Mouse (Mus musculus) forebrain, embryonic 12.5 days (tissue): Measurements from ENCODE around the gene Iqcf4. TPM values are rescaled to one million over a fixed set of nuclear protein-coding genes. Genes with fewer than 3 reads are reported as not detected.

Experiments
- ATAC-seq: fragments of 200-750 bp; cut with Nextera tagmentation; 2 replicates; pipeline ENCODE4 v1.8.0; 2017; ENCODE audit warnings: moderate TSS enrichment; ENCODE audit not compliant: low FRiP score
- H3K27ac ChIP-seq: fragments of 300-500 bp; sonication (generic); 2 replicates; pipeline ENCODE4 v1.5.1; 2016; ENCODE audit warnings: mild to moderate bottlenecking
- H3K27me3 ChIP-seq: fragments of 300-500 bp; sonication (generic); 2 replicates; pipeline ENCODE4 v1.6.1; 2016; ENCODE audit warnings: mild to moderate bottlenecking
- H3K36me3 ChIP-seq: fragments of 300-500 bp; sonication (generic); replicated peaks from 2 replicates; pipeline ENCODE4 v1.6.1; 2016; ENCODE audit warnings: mild to moderate bottlenecking
- H3K4me1 ChIP-seq: fragments of 300-500 bp; sonication (generic); 2 replicates; pipeline ENCODE4 v1.6.1; 2016
- H3K4me2 ChIP-seq: fragments of 300-500 bp; sonication (generic); 2 replicates; pipeline ENCODE4 v1.6.1; 2016; ENCODE audit warnings: mild to moderate bottlenecking, moderate library complexity
- H3K4me3 ChIP-seq: fragments of 300-500 bp; sonication (generic); replicated peaks from 2 replicates; pipeline ENCODE4 v1.5.1; 2016; ENCODE audit warnings: mild to moderate bottlenecking
- H3K9ac ChIP-seq: fragments of 300-500 bp; sonication (generic); 2 replicates; pipeline ENCODE4 v1.6.1; 2016; ENCODE audit warnings: mild to moderate bottlenecking
- H3K9me3 ChIP-seq: fragments of 300-500 bp; sonication (generic); 2 replicates; pipeline ENCODE4 v1.6.1; 2016
- WGBS: fragments of 180-500 bp; shearing (Covaris S2); methylation state at CpG from one replicate; pipeline ENCODE4 v1.1.7; 2016; 5-methylcytosine and 5-hydroxymethylcytosine counted together
- polyA plus RNA-seq: library from polyadenylated mRNA; unstranded; fragments of >200 nt; fragmentation: Nextera tagmentation; extraction: Ambion mirVana; gene quantifications from 2 replicates; pipeline ENCODE4 v1.2.1, GENCODE M21; 2016

Iqcf4 gene
- polyA plus RNA-seq, 1 experiment from 2014 or later = not detected

DNA sequence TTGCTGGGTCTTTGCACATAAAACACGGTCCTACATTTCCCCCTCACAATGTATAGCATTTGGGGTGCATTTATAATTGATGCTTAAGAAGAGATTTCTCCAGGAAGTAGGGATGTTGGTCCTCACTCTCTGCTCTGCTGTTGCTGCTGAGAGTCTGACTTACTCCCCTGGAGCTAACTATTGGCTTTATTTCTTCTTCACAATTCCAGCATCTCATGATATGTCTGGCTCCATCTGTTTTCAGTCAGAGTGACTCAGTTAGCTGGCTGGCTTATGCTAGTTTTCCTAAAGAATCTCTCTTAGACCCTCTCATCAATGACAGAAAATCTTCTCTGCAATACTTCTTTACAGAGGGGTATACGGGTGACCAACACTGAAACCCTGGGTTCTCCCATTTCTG lies 5.3 kb upstream of the Iqcf4 start:
- Histone ChIP-seq H3K4me1 (no peaks in the 10 kb centered on the region), H3K27me3 (no peaks in the 10 kb centered on the region), H3K27ac (no peak overlapping the region), H3K4me3 (no peak overlapping the region), H3K9me3 (no peaks in the 10 kb centered on the region), H3K9ac (no peak overlapping the region), H3K36me3 (no peaks in the 10 kb centered on the region), H3K4me2 (no peak overlapping the region)
- 84% methylated on average over 2 of the region's 2 CpGs for WGBS
- no peak for ATAC-seq

DNA sequence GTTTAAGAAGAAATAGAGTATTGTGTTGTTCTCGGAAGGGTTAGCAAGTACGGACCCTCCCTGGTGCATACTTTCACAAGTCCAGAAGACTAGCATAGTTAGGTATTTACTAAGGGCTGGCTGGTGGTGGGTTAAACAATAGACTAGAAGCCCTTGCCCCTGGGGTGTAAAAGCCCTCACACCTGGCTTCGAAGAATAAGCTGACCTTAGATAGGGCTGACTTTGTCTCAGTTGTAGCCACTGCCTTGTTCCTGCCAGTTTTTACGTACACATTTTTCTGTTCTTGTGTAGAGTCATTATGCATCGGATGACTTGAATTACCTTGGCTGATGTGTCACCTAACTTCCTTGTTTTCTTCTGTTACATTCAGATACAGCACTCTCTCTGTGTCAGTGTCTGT lies 2.6 kb upstream of the Iqcf4 start:
- Histone ChIP-seq H3K36me3 (no peaks in the 10 kb centered on the region), H3K9me3 (no peaks in the 10 kb centered on the region), H3K27me3 (no peaks in the 10 kb centered on the region), H3K4me3 (no peak overlapping the region), H3K4me2 (no peak overlapping the region), H3K9ac (no peak overlapping the region), H3K27ac (no peak overlapping the region), H3K4me1 (no peaks in the 10 kb centered on the region)
- ATAC-seq = no peak
- WGBS = 82% methylated on average over 5 of the region's 5 CpGs

DNA sequence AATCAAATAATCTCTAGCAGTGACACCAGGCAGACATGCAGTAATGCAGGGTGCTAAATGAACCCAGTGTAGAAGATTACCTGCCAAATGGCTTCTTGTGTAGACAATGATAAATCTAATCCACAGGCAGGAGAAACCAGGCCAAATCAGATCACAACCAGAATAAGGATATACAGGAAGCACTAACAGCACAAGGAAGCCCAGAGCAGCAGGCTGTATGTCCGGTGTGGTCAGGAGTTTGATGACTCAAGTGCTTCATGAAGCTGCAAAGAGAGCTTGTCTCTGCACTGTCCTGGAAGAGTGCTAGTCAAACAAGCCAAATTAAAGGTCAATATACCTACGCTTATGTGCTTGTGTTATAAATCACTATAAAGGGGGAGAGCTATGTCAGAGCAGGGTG lies 1.4 kb upstream of the Iqcf4 start:
- Histone ChIP-seq H3K9ac (no peak overlapping the region), H3K4me2 (no peak overlapping the region), H3K4me3 (no peak overlapping the region), H3K27ac (no peak overlapping the region), H3K27me3 (no peaks in the 10 kb centered on the region), H3K36me3 (no peaks in the 10 kb centered on the region), H3K9me3 (no peaks in the 10 kb centered on the region), H3K4me1 (no peaks in the 10 kb centered on the region)
- no peak for ATAC-seq
- 88% methylated on average over 2 of the region's 2 CpGs for WGBS

DNA sequence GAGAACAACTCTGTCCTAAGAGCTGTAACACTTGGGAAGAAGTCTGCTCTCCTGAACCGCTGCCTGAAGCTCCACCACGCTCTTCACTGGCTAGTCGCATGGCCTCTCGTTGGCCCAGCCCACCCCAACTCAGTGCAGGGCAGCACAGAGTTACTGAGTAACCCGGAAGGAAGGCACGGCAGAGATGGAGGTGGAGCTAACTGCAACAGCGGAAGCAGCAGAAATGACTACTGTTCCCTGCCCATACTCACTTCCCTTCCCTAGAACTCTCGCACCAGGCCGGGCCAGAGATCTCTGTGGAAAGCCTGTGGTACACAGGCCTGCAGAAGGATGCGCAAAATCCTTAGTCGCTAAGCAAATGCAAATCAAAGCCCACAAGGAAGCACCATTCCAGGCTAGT lies 4.4 kb downstream of the Iqcf4 start:
- 71% methylated on average over 11 of the region's 11 CpGs for WGBS

DNA sequence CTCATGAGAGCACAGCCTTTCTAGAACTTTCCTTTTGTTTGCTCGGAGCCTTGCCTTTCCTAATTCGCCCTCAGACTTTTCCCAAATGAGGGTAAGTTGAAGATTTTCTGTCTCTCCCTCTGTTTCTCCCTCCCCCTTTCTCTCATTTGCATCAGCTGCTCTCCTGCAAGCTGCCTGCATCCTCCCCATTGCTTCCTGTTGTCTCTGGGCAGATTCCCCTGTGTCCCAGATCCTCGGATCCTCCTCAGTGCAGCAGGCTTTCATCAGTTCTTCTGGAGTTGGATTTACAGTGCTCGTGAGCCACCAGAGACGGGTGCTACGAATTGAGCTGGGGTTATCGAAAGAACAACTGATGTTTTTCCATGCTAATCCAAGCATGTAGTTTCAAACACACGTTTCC lies 6.8 kb downstream of the Iqcf4 start:
- Histone ChIP-seq H3K9me3 (no peaks in the 10 kb centered on the region), H3K36me3 (no peaks in the 10 kb centered on the region), H3K9ac (no peak overlapping the region), H3K4me3 (no peak overlapping the region), H3K4me1 (no peaks in the 10 kb centered on the region; the same call in 1 of the 2 replicates), H3K27me3 (no peaks in the 10 kb centered on the region), H3K27ac (no peak overlapping the region), H3K4me2 (no peak overlapping the region)
- 82% methylated on average over 8 of the region's 8 CpGs for WGBS
- ATAC-seq = no peak

More for the DNA sequence above, 4.4 kb downstream of the Iqcf4 start:
- no peaks in the 10 kb centered on the region for H3K36me3 ChIP-seq
- no peak overlapping the region for H3K4me2 ChIP-seq
- H3K27me3 ChIP-seq = no peaks in the 10 kb centered on the region
- H3K4me1 ChIP-seq = no peaks in the 10 kb centered on the region; the same call in 1 of the 2 replicates
- no peak overlapping the region for H3K4me3 ChIP-seq
- no peak overlapping the region for H3K27ac ChIP-seq
- H3K9me3 ChIP-seq = no peaks in the 10 kb centered on the region
- no peak for ATAC-seq
- no peak overlapping the region for H3K9ac ChIP-seq

DNA sequence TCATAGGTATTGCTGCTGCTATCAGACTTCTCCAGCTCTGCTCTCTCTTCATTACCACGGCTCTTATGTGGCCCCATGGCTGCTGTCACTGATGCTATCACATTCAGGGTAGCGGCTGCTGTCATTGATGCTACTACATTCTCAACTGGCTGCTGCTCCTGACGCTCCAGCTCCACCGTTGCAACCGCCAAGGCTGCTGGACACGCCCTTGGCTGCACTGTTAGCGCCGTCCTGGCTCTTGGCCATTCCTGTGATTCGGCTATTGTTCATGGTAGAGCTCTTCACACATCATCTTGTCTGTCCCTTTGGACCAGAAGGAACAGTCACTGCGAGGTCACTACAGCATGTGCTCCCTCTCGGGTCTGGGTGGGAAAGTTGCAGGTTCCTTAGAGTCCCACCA lies 8.5 kb downstream of the Iqcf4 start:
- Histone ChIP-seq H3K4me3 (no peak overlapping the region), H3K27ac (no peak overlapping the region), H3K9ac (no peak overlapping the region), H3K36me3 (no peaks in the 10 kb centered on the region), H3K4me1 (no peaks in the 10 kb centered on the region; the same call in 1 of the 2 replicates), H3K9me3 (no peaks in the 10 kb centered on the region), H3K27me3 (no peaks in the 10 kb centered on the region), H3K4me2 (no peak overlapping the region)
- ATAC-seq = no peak
- 92% methylated on average over 11 of the region's 11 CpGs for WGBS

DNA sequence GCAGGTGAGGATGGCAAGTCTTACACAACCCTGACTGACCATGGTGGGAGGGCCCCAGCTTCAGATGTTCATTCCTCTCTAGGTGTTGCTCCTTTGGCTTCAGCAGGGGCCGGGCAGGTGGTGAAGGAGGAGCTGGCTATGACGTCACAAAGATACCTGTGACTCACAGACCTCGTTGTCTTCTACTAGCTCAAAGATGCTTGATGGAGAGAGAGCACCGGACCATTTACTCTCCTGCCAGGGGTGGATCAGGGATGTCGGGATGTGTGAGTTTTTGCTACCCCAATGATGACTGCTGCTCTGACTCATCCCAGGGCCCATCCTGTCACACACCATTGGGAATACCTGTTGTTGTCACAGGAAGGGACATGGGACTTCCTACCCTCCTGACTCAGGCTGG lies 9.3 kb downstream of the Iqcf4 start, which contains the start of gene Iqcf3:
TSS of gene Iqcf3 (minus strand) at position 101 of the 400 bp plus-strand sequence.
- no peak for ATAC-seq
- 93% methylated on average over 5 of the region's 5 CpGs for WGBS
- no peak within 1 kb of the TSS for H3K4me2 ChIP-seq

DNA sequence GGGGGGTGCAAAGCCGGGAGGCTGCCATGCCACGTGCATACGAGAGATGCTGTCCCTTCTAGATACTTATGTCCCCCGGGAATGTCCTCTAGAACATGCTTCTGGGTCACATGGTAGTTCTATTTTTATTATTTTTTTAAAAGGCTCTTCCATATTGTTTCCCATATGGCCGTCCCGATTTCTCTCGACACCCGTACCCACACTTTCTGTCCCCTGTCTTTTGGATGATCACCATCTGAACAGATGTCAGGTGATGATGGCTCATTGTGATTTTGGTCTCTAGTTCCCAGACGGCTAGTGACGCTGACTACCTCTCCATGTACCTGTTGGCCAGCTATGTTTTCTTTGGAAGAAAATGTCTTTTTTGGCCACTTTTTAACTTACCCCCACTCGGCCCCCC lies 35.8 kb downstream of the Iqcf4 start:
- H3K4me2 ChIP-seq = no peak overlapping the region
- H3K4me3 ChIP-seq = no peak overlapping the region
- no peak overlapping the region for H3K9ac ChIP-seq
- H3K27ac ChIP-seq = no peak overlapping the region
- H3K36me3 ChIP-seq = no peaks in the 10 kb centered on the region
- WGBS = 90% methylated on average over 11 of the region's 11 CpGs
- H3K4me1 ChIP-seq = no peaks in the 10 kb centered on the region
- no peak for ATAC-seq
- 0 out of 2 replicates have a peak, but pooled peaks cover 2% of the 10 kb centered on the region for H3K9me3 ChIP-seq
- no peaks in the 10 kb centered on the region for H3K27me3 ChIP-seq

More for the DNA sequence above, 9.3 kb downstream of the Iqcf4 start, which contains the start of gene Iqcf3:
- Histone ChIP-seq H3K4me1 (no peaks in the 10 kb centered on the region; the same call in 1 of the 2 replicates), H3K36me3 (no peaks in the 10 kb centered on the region), H3K9me3 (no peaks in the 10 kb centered on the region), H3K27ac (no peak within 1 kb of the TSS), H3K27me3 (no peaks in the 10 kb centered on the region), H3K4me3 (no peak within 1 kb of the TSS), H3K9ac (no peak within 1 kb of the TSS)

DNA sequence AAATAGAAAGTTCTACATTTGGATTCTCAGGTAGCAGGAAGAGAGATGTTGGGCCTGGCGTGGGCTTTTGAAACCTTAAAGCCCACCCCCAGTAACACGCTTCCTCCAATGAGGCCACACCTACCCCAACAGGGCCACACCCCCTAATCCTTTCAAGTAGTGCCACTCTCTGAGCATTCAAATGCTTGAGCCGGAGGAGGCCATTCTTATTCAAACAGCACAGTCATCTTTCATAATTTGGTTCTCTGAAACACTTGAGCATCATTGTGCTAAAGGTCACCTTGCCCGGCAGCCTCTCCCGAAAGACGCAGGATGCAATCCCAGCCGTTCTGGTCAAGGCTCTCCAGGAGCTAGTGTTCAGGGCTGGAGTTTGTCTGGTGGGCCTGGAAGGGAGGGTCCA lies 36.5 kb downstream of the Iqcf4 start:
- H3K27me3 ChIP-seq = no peaks in the 10 kb centered on the region
- H3K4me3 ChIP-seq = no peak overlapping the region
- no peak overlapping the region for H3K4me2 ChIP-seq
- H3K9me3 ChIP-seq = no peaks in the 10 kb centered on the region
- no peak overlapping the region for H3K9ac ChIP-seq
- H3K4me1 ChIP-seq = no peaks in the 10 kb centered on the region
- no peak overlapping the region for H3K27ac ChIP-seq
- no peak for ATAC-seq
- 85% methylated on average over 7 of the region's 7 CpGs for WGBS
- H3K36me3 ChIP-seq = no peaks in the 10 kb centered on the region

DNA sequence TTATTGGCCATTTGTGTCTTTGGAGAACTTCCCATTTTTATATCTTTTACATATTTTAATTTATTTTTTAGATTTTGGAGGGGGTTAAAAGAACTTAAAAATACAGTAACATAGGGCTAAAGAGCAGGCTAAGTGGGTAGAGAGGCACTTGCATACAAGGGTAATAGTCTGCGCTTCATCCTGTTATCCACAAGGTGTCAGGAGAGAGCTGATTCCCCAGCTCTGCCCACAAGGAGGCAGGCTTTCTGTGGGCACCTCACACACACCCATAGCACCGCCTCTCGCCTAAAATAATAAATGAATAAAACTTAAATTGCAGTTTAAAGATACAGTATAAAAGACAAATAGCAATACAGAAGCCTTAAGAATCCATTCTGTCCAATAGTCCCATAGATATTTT lies 39.0 kb downstream of the Iqcf4 start:
- Histone ChIP-seq H3K9me3 (no peaks in the 10 kb centered on the region), H3K4me2 (no peak overlapping the region), H3K36me3 (no peaks in the 10 kb centered on the region), H3K4me1 (no peaks in the 10 kb centered on the region), H3K4me3 (no peak overlapping the region), H3K27ac (no peak overlapping the region), H3K9ac (no peak overlapping the region), H3K27me3 (peaks cover 3% of the 10 kb centered on the region; the same call in 1 of the 2 replicates)
- 37% methylated on average over 3 of the region's 3 CpGs for WGBS
- ATAC-seq = no peak

DNA sequence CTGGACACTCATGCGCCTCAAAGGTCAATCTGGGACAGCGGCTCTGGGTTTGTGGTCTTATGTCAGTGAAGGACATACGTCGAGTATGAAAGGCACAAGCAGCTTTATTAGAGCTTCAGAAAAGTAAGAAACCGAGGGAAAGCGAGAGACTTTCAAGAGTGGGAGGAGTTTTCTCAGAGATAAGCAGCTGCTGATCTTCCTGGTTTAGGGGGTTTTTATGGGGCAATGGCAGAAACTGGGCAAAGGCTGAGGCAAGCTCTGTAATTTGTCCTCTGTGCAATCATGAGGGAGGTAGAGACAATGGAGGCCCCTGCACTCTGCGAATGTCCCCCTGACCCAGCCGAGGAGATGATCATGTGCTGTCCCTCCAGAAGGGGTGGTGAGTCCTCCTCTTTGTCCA lies 50.9 kb downstream of the Iqcf4 start:
- Histone ChIP-seq H3K9me3 (no peaks in the 10 kb centered on the region), H3K4me1 (no peaks in the 10 kb centered on the region), H3K27me3 (no peaks in the 10 kb centered on the region), H3K4me3 (no peak overlapping the region), H3K9ac (no peak overlapping the region), H3K36me3 (no peaks in the 10 kb centered on the region), H3K4me2 (no peak overlapping the region), H3K27ac (no peak overlapping the region)
- no peak for ATAC-seq
- 84% methylated on average over 8 of the region's 8 CpGs for WGBS

DNA sequence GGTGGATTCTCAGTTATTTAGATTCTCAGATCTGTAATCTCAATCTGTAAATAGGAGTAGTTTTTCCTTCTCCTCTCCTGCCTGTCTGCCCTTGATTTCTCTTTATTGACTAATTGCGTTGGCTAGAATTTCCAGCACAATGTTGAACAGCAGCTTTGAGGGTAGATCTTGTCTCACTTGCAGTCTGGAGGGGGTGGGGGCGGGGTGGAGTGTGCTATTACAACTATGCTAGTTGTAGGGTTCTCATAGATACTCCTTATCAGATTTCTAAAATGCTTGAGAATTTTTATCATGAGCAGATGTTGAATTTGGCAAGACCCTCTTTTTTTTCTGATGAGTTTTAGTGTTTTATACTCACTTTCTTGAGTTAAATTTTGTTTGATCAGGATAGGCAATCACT lies 51.4 kb downstream of the Iqcf4 start:
- Histone ChIP-seq H3K9me3 (no peaks in the 10 kb centered on the region), H3K4me3 (no peak overlapping the region), H3K27ac (no peak overlapping the region), H3K9ac (no peak overlapping the region), H3K27me3 (no peaks in the 10 kb centered on the region), H3K36me3 (no peaks in the 10 kb centered on the region), H3K4me2 (no peak overlapping the region), H3K4me1 (no peaks in the 10 kb centered on the region)
- no peak for ATAC-seq
- 77% methylated on average over 2 of the region's 2 CpGs for WGBS
